Mouse (Mus musculus): ENCODE measurements around the gene Olfr1373. TPM values are rescaled to one million over a fixed set of nuclear protein-coding genes. Genes with fewer than 3 reads are reported as not detected.

The Olfr1373 gene
- polyA plus RNA-seq, 1 experiment from 2014 or later = not detected

GRCm38 (mm10) chr11:52106438-52106837, 38.9 kb downstream of the Olfr1373 start:
- no peak for TF ChIP-seq CTCF (IDR thresholded peaks at IDR 0.05; ENCODE audit: low read depth)
- H3K9me3 ChIP-seq (ENCODE audit: low read depth, low read length) = no peaks in the 10 kb centered on the region
- 83% methylated on average over 1 of the region's 1 CpGs for WGBS
- no peaks in the 10 kb centered on the region for H3K4me1 ChIP-seq (ENCODE audit: insufficient read depth)
- DNase-seq (no peak), ATAC-seq (ENCODE audit: insufficient read depth) (no peak)
- no peaks in the 10 kb centered on the region for H3K36me3 ChIP-seq (ENCODE audit: insufficient read depth)
- no peak overlapping the region for H3K4me3 ChIP-seq (ENCODE audit: low read depth, low read length)
- H3K4me2 ChIP-seq = no peak overlapping the region
- H3K9ac ChIP-seq = no peak overlapping the region
- H3K27ac ChIP-seq (ENCODE audit: low read depth) = no peak overlapping the region
- H3K27me3 ChIP-seq (ENCODE audit: insufficient read depth, low read length) = no peaks in the 10 kb centered on the region

GRCm38 (mm10) chr11:52106037-52106436, 39.3 kb downstream of the Olfr1373 start:
- Histone ChIP-seq H3K4me2 (no peak overlapping the region), H3K36me3 (ENCODE audit: insufficient read depth) (no peaks in the 10 kb centered on the region), H3K27ac (ENCODE audit: low read depth) (no peak overlapping the region), H3K4me3 (ENCODE audit: low read depth, low read length) (no peak overlapping the region), H3K27me3 (ENCODE audit: insufficient read depth, low read length) (no peaks in the 10 kb centered on the region), H3K4me1 (ENCODE audit: insufficient read depth) (no peaks in the 10 kb centered on the region), H3K9ac (no peak overlapping the region), H3K9me3 (ENCODE audit: low read depth, low read length) (no peaks in the 10 kb centered on the region)
- DNase-seq (no peak), ATAC-seq (ENCODE audit: insufficient read depth) (no peak)
- no peak for TF ChIP-seq CTCF (IDR thresholded peaks at IDR 0.05; ENCODE audit: low read depth)
- WGBS = 94% methylated on average over 2 of the region's 2 CpGs

- Histone ChIP-seq H3K4me1 (ENCODE audit: insufficient read depth) (0 out of 2 replicates have a peak, but pooled peaks cover under 1% of the 10 kb centered on the region), H3K36me3 (ENCODE audit: insufficient read depth) (0 out of 2 replicates have a peak, but pooled peaks cover 3% of the 10 kb centered on the region), H3K27me3 (ENCODE audit: insufficient read depth, low read length) (no peaks in the 10 kb centered on the region), H3K4me2 (no peak overlapping the region), H3K9me3 (ENCODE audit: low read depth, low read length) (no peaks in the 10 kb centered on the region), H3K27ac (ENCODE audit: low read depth) (no peak overlapping the region), H3K4me3 (ENCODE audit: low read depth, low read length) (no peak overlapping the region), H3K9ac (no peak overlapping the region)
- ATAC-seq (ENCODE audit: insufficient read depth) = no peak
- DNase-seq = no peak
- no peak for TF ChIP-seq CTCF (IDR thresholded peaks at IDR 0.05; ENCODE audit: low read depth)
Measured at GRCm38 (mm10) chr11:52105503-52105902, 39.8 kb downstream of the Olfr1373 start.

- 0 out of 2 replicates have a peak, but pooled peaks cover 4% of the 10 kb centered on the region for H3K36me3 ChIP-seq (ENCODE audit: insufficient read depth)
- TF ChIP-seq CTCF (IDR thresholded peaks at IDR 0.05; ENCODE audit: low read depth) = no peak
- no peaks in the 10 kb centered on the region for H3K27me3 ChIP-seq (ENCODE audit: insufficient read depth, low read length)
- no peak overlapping the region for H3K9ac ChIP-seq
- H3K4me3 ChIP-seq (ENCODE audit: low read depth, low read length) = no peak overlapping the region
- peaks cover 8% of the 10 kb centered on the region; the same call in 1 of the 2 replicates for H3K4me1 ChIP-seq (ENCODE audit: insufficient read depth)
- 75% methylated on average over 4 of the region's 4 CpGs for WGBS
- H3K9me3 ChIP-seq (ENCODE audit: low read depth, low read length) = no peaks in the 10 kb centered on the region
- no peak overlapping the region for H3K27ac ChIP-seq (ENCODE audit: low read depth)
- DNase-seq = no peak
- H3K4me2 ChIP-seq = no peak overlapping the region
- no peak for ATAC-seq (ENCODE audit: insufficient read depth)
Measured at GRCm38 (mm10) chr11:52102977-52103376, 42.4 kb downstream of the Olfr1373 start.

GRCm38 (mm10) chr11:52099771-52100219, 45.5 kb downstream of the Olfr1373 start:
- Histone ChIP-seq H3K36me3 (ENCODE audit: insufficient read depth) (0 out of 2 replicates have a peak, but pooled peaks cover 4% of the 10 kb centered on the region), H3K9ac (peak overlapping the region; percentile 99), H3K27ac (ENCODE audit: low read depth) (peak overlapping the region; percentile 99), H3K4me2 (peak overlapping the region; percentile 88), H3K4me3 (ENCODE audit: low read depth, low read length) (peak overlapping the region; percentile 98), H3K9me3 (ENCODE audit: low read depth, low read length) (no peaks in the 10 kb centered on the region), H3K27me3 (ENCODE audit: insufficient read depth, low read length) (no peaks in the 10 kb centered on the region), H3K4me1 (ENCODE audit: insufficient read depth) (peaks cover 8% of the 10 kb centered on the region; the same call in 1 of the 2 replicates)
- TF ChIP-seq CTCF (IDR thresholded peaks at IDR 0.05; ENCODE audit: low read depth) = no peak
- DNase-seq (peak; percentile 71), ATAC-seq (ENCODE audit: insufficient read depth) (no peak)
- 1% methylated on average over 7 of the region's 7 CpGs for WGBS

GRCm38 (mm10) chr11:52099031-52099761, 46.1 kb downstream of the Olfr1373 start:
- H3K9ac ChIP-seq = peak overlapping the region; percentile 99
- WGBS = under 1% methylated on average over 70 of the region's 72 CpGs
- H3K4me2 ChIP-seq = peak overlapping the region; percentile 88
- H3K4me3 ChIP-seq (ENCODE audit: low read depth, low read length) = peak overlapping the region; percentile 98
- peaks cover 8% of the 10 kb centered on the region; the same call in 1 of the 2 replicates for H3K4me1 ChIP-seq (ENCODE audit: insufficient read depth)
- DNase-seq (peak; percentile 88), ATAC-seq (ENCODE audit: insufficient read depth) (peak; percentile 84)
- 0 out of 2 replicates have a peak, but pooled peaks cover 4% of the 10 kb centered on the region for H3K36me3 ChIP-seq (ENCODE audit: insufficient read depth)
- no peak for TF ChIP-seq CTCF (IDR thresholded peaks at IDR 0.05; ENCODE audit: low read depth)
- H3K27ac ChIP-seq (ENCODE audit: low read depth) = peak overlapping the region; percentile 99
- H3K9me3 ChIP-seq (ENCODE audit: low read depth, low read length) = no peaks in the 10 kb centered on the region
- no peaks in the 10 kb centered on the region for H3K27me3 ChIP-seq (ENCODE audit: insufficient read depth, low read length)

- peak; percentile 98 for ATAC-seq (ENCODE audit: insufficient read depth)
- WGBS = under 1% methylated on average over 53 of the region's 53 CpGs
- H3K9ac ChIP-seq = peak within 1 kb of the TSS; percentile 99
Measured at GRCm38 (mm10) chr11:52098398-52098946, 46.9 kb downstream of the Olfr1373 start, which contains the start of gene Ppp2ca. TSS of gene Ppp2ca (plus strand) at chr11:52098681.

More at GRCm38 (mm10) chr11:52098398-52098946, 46.9 kb downstream of the Olfr1373 start, which contains the start of gene Ppp2ca:
- no peak for TF ChIP-seq CTCF (IDR thresholded peaks at IDR 0.05; ENCODE audit: low read depth)
- Histone ChIP-seq H3K4me3 (ENCODE audit: low read depth, low read length) (peak within 1 kb of the TSS; percentile 98), H3K27ac (ENCODE audit: low read depth) (peak within 1 kb of the TSS; percentile 99), H3K27me3 (ENCODE audit: insufficient read depth, low read length) (no peaks in the 10 kb centered on the region), H3K36me3 (ENCODE audit: insufficient read depth) (0 out of 2 replicates have a peak, but pooled peaks cover 4% of the 10 kb centered on the region), H3K4me2 (peak within 1 kb of the TSS; percentile 88), H3K9me3 (ENCODE audit: low read depth, low read length) (no peaks in the 10 kb centered on the region), H3K4me1 (ENCODE audit: insufficient read depth) (peaks cover 8% of the 10 kb centered on the region; the same call in 1 of the 2 replicates)
- peak; percentile 100 for DNase-seq
